Mouse (Mus musculus) hematopoietic stem cell, adult 5-6 weeks (primary cell): ENCODE data around the gene Gipr. TPM values are rescaled to one million over a fixed set of nuclear protein-coding genes. Genes with fewer than 3 reads are reported as not detected.

Experiments used
- ATAC-seq, 2 experiments: fragments of 125-278 bp in 1 of 2; replicated peaks in 1 of 2; 2 replicates each; pipeline ENCODE4 v1.8.0; 2016 to 2017; ENCODE audit warnings: inconsistent platforms in 2 of 2, mild to moderate bottlenecking in 2 of 2, moderate number of reproducible peaks in 2 of 2, low read depth in 1 of 2, moderate TSS enrichment in 1 of 2; ENCODE audit not compliant: low FRiP score in 2 of 2, poor library complexity in 2 of 2, severe bottlenecking in 2 of 2, insufficient read depth in 1 of 2, low TSS enrichment in 1 of 2
- total RNA-seq: library from RNA; stranded (forward); fragments of 172-1452, 232-1000 nt; gene quantifications from 2 replicates; pipeline ENCODE4 v1.2.3, GENCODE M21; 2017

Gene Gipr
- total RNA-seq, 1 experiment from 2014 or later, result not detected

GRCm38 (mm10) chr7:19184250-19184649 lies 18.3 kb upstream of the Gipr start:
- no peak for ATAC-seq

- ATAC-seq, result peak; percentile 43 to 50
Observed at GRCm38 (mm10) chr7:19180862-19181429, 15.0 kb upstream of the Gipr start.

- no peak for ATAC-seq
Observed at GRCm38 (mm10) chr7:19179936-19180335, 14.0 kb upstream of the Gipr start.

- peak; percentile 28 to 51; a peak in 2 of 4 replicates for ATAC-seq
Observed at GRCm38 (mm10) chr7:19179173-19179572, 13.2 kb upstream of the Gipr start.

- ATAC-seq, result peak in 1 of 2 experiments; percentile 38; a peak in 1 of 4 replicates
Observed at GRCm38 (mm10) chr7:19178443-19179092, 12.6 kb upstream of the Gipr start.

GRCm38 (mm10) chr7:19178035-19178434 lies 12.1 kb upstream of the Gipr start:
- ATAC-seq, result no peak

- ATAC-seq, result no peak
Observed at GRCm38 (mm10) chr7:19177216-19177615, 11.3 kb upstream of the Gipr start.

GRCm38 (mm10) chr7:19176516-19176947 lies 10.6 kb upstream of the Gipr start:
- no peak for ATAC-seq

- ATAC-seq, result no peak
Observed at GRCm38 (mm10) chr7:19175708-19176515, 10.0 kb upstream of the Gipr start, which contains the start of gene Eml2. Gene Eml2 (plus strand): TSS chr7:19176421.

- ATAC-seq, result peak; percentile 82 to 86
Observed at GRCm38 (mm10) chr7:19172874-19173273, 6.9 kb upstream of the Gipr start.

GRCm38 (mm10) chr7:19171831-19172230 lies 5.9 kb upstream of the Gipr start:
- no peak for ATAC-seq

GRCm38 (mm10) chr7:19170142-19170541 lies 4.2 kb upstream of the Gipr start:
- no peak for ATAC-seq

- ATAC-seq, result no peak
Observed at GRCm38 (mm10) chr7:19169506-19169905, 3.6 kb upstream of the Gipr start.

GRCm38 (mm10) chr7:19166990-19167389 lies 1.1 kb upstream of the Gipr start:
- no peak for ATAC-seq

GRCm38 (mm10) chr7:19164978-19165377 lies 949 bp downstream of the Gipr start:
- peak; percentile 25 to 29; a peak in 1 of 4 replicates for ATAC-seq

- peak; percentile 20 to 25; a peak in 1 of 4 replicates for ATAC-seq
Observed at GRCm38 (mm10) chr7:19164189-19164588, 1.7 kb downstream of the Gipr start.

GRCm38 (mm10) chr7:19163752-19164151 lies 2.2 kb downstream of the Gipr start:
- ATAC-seq, result no peak

- ATAC-seq, result no peak
Observed at GRCm38 (mm10) chr7:19162928-19163327, 3.0 kb downstream of the Gipr start.
